Mouse (Mus musculus): ENCODE results near the gene Wdr90. TPM values are rescaled to one million over a fixed set of nuclear protein-coding genes. Genes with fewer than 3 reads are reported as not detected.

Gene Wdr90
- 10.9 and 12.9 TPM in 2 replicates for polyA plus RNA-seq (2015; fragmentation: Nextera tagmentation; extraction: Ambion mirVana)

GRCm38 (mm10) chr17:25860832-25861703, at the start of gene Wdr90:
Gene Wdr90, minus strand, starts transcription at chr17:25861501.

DNA sequence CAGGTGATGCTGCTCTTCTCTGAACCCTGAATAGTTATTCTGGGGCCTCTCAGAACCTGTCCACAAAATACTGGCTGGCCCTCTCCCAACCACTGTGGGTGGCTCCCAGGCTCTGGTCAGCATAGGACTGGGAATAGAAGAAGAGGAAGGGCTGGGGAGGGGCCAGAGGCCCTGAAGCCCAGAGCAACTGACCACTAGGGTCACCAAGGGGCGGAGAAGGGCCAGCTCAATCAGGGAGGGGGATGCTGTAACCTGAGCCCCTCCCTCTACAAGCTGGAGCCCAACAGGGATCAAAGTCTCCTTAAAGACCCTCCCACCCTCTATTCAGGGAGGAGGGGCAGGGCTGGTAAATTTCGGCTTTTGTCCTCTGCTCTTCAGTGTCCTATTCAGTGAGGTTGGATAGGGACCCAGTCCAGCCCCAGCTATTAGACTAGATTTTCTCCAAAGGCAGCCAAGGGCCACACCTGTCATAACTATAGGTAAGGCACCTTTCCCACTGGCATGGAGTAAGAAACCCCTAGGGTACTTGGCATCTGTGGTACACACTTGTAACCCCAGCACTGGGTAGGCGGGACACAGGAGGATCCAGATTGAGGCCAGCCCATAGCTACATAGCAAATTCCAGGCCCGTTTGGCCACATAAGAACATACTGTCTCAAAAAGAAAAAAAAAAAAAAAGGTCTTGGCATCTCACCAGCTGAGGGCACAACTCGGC, 19.1 kb upstream of the Wdr90 start, which contains the start of gene Wfikkn1:
Gene Wfikkn1, minus strand, starts transcription at position 663 of the 715 bp plus-strand sequence.

GRCm38 (mm10) chr17:25874721-25875170, 13.4 kb upstream of the Wdr90 start, which contains the start of gene Mettl26:
Gene Mettl26, plus strand, starts transcription at chr17:25875074.

DNA sequence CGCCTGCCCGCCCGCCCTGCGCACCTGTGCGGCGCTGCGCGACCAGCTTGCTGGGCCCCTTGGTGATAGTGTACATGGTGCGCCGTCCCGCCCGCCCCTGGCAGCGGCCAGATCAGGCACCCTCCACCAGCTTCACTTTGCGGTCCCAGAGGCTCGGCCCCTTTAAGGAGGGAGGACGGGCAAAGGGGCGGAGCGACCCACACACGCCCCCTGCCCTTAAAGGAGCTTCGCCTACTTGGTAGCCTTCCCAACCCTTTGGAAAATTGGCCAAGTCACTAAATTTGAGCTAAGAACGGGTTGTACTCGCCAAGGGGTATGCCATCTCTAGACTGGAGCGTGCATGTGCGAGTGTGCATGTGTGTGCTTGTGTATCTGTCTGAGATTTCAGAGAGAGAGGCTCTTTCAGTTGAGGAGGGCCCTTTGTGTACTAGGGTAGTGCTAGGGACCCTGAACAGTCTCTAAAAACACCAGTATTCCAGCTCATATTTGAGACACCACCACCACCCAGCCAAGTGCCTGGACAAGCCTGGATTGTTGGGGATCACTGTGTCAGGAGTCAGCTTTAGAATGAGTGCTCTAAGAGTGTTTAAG, 7.4 kb upstream of the Wdr90 start, which contains the start of gene Mcrip2:
Gene Mcrip2, minus strand, starts transcription at position 164 of the 591 bp plus-strand sequence.

GRCm38 (mm10) chr17:25844396-25844901, 16.9 kb downstream of the Wdr90 start, which contains the start of gene Rhot2:
Gene Rhot2, minus strand, starts transcription at chr17:25844851.

GRCm38 (mm10) chr17:25841117-25841880, 20.0 kb downstream of the Wdr90 start, which contains the start of gene Gm20683:
Gene Gm20683, minus strand, starts transcription at chr17:25841763.

DNA sequence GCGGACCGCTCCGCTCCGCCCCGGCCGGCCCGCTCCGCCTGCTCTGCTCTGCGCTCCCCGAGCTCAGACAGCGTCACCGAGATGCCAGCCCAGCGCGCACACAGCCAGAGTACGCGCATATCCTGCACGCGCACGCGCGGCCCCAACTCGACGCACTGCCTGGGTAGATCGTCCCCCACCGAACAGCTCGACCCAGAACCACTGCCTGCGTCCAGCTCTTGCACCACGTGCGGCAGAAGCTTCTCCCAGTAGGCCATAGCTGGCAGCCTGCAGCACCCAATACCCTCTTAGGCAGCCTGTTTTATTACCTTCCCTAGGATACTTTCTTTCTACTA, 24.3 kb downstream of the Wdr90 start, which contains the start of gene Rhbdl1:
Gene Rhbdl1, minus strand, starts transcription at position 220 of the 335 bp plus-strand sequence.

GRCm38 (mm10) chr17:25833291-25833663, 28.0 kb downstream of the Wdr90 start, which contains the start of gene Stub1:
Gene Stub1, minus strand, starts transcription at chr17:25833404.

DNA sequence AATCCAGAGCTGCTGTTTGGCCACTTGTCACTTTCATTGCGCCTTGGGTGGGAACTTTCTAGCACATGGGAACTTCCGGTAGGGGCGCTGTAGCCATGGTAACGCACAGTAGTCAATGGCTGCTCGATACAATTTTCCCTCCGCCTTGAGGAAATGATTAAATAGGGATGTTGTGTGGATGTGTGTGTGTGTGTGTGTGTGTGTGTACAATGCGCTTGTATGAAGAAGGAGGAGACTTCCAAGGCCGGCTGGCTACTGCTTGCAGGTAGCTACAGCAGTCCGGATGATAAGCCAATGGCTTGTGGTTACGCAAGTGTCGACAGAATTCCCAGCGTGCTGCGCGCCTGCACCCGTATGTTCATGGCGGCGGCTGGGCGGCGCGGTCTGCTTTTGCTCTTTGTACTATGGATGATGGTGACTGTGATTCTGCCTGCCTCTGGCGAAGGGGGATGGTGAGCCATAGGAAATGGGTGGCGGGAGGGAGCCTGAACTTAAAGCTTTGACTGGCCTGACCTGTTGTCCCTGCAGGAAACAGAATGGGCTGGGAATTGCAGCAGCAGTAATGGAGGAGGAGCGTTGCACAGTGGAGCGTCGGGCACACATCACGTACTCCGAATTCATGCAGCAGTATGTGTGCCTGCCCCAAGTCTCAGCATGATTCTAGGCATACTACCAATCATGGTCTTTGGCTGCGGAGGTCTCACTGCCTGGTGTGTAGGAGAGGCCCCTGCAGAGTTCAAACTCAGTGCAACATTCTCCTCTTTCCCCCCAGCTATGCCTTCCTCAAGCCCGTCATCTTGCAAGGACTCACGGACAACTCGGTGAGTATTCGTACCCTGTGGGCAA, 32.4 kb downstream of the Wdr90 start, which contains the start of gene Jmjd8:
Gene Jmjd8, plus strand, starts transcription at position 156 of the 846 bp plus-strand sequence.

GRCm38 (mm10) chr17:25823452-25823851, 37.8 kb downstream of the Wdr90 start, which contains the start of gene Wdr24:
Gene Wdr24, plus strand, starts transcription at chr17:25823627.

GRCm38 (mm10) chr17:25808789-25809605, 52.3 kb downstream of the Wdr90 start, which contains the start of gene Fbxl16:
Gene Fbxl16, plus strand, starts transcription at chr17:25809085.

GRCm38 (mm10) chr17:25796951-25797369, 64.3 kb downstream of the Wdr90 start, which contains the start of gene Metrn:
Gene Metrn, minus strand, starts transcription at chr17:25797136.

DNA sequence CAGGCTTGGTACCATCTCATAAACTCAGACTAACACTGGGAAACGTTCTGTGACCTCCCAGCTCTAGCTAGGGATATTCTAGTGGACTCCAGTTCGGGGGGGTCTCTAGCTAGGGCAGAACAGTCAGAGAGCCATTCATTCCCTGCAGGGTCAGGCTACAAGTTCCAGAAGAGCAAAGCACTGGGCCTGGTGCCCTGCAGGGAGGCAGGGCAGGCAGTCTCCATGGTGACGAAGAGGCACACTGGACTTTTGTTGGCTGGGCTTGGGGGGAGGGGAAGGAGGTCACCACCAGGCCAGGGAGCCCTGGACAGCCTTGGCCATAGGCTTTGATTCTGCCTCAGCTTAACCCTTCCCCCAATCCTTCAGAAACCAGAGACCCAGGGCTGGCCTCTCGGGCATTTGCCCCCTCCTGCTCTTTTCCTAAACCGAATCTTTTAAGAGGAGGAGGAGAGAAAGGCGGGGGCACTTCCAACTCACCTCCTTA, 65.7 kb downstream of the Wdr90 start, which contains the start of gene AC134908.4:
Gene AC134908.4, minus strand, starts transcription at position 51 of the 484 bp plus-strand sequence.

Other genes starting within 250 kb of the Wdr90 start
- gene Gng13, start 144.3 kb downstream of the Wdr90 start, polyA plus RNA-seq (2015; fragmentation: Nextera tagmentation; extraction: Ambion mirVana), result 0.97 and 2.3 TPM in 2 replicates
- 23.3 and 29.4 TPM in 2 replicates for gene Chtf18, start 134.1 kb downstream of the Wdr90 start, polyA plus RNA-seq (2015; fragmentation: Nextera tagmentation; extraction: Ambion mirVana)
- 9.7 and 10.3 TPM in 2 replicates for gene Rpusd1, start 133.8 kb downstream of the Wdr90 start, polyA plus RNA-seq (2015; fragmentation: Nextera tagmentation; extraction: Ambion mirVana)
- gene Mslnl, start 125.5 kb downstream of the Wdr90 start, polyA plus RNA-seq (2015; fragmentation: Nextera tagmentation; extraction: Ambion mirVana), result not detected in 2 replicates
- gene Msln, start 107.1 kb downstream of the Wdr90 start, polyA plus RNA-seq (2015; fragmentation: Nextera tagmentation; extraction: Ambion mirVana), result 66.0 and 71.7 TPM in 2 replicates
- 17.6 and 18.6 TPM in 2 replicates for gene Narfl, start 87.7 kb downstream of the Wdr90 start, polyA plus RNA-seq (2015; fragmentation: Nextera tagmentation; extraction: Ambion mirVana)
- gene Haghl, start 75.8 kb downstream of the Wdr90 start, polyA plus RNA-seq (2015; fragmentation: Nextera tagmentation; extraction: Ambion mirVana), result 24.5 and 25.5 TPM in 2 replicates
- 0.10 and 0.19 TPM in 2 replicates for gene Ccdc78, start 74.9 kb downstream of the Wdr90 start, polyA plus RNA-seq (2015; fragmentation: Nextera tagmentation; extraction: Ambion mirVana)
- 64.4 and 68.0 TPM in 2 replicates for gene Fam173a, start 68.6 kb downstream of the Wdr90 start, polyA plus RNA-seq (2015; fragmentation: Nextera tagmentation; extraction: Ambion mirVana)
- not detected in 2 replicates for gene AC134908.4, start 65.8 kb downstream of the Wdr90 start, polyA plus RNA-seq (2015; fragmentation: Nextera tagmentation; extraction: Ambion mirVana)
- gene Metrn, start 64.4 kb downstream of the Wdr90 start, polyA plus RNA-seq (2015; fragmentation: Nextera tagmentation; extraction: Ambion mirVana), result 42.7 and 43.8 TPM in 2 replicates
- gene Fbxl16, start 52.4 kb downstream of the Wdr90 start, polyA plus RNA-seq (2015; fragmentation: Nextera tagmentation; extraction: Ambion mirVana), result 0.38 and 0.73 TPM in 2 replicates
- gene Wdr24, start 37.9 kb downstream of the Wdr90 start, polyA plus RNA-seq (2015; fragmentation: Nextera tagmentation; extraction: Ambion mirVana), result 9.9 and 11.4 TPM in 2 replicates
- 12.0 and 13.3 TPM in 2 replicates for gene Jmjd8, start 32.6 kb downstream of the Wdr90 start, polyA plus RNA-seq (2015; fragmentation: Nextera tagmentation; extraction: Ambion mirVana)
- gene Stub1, start 28.1 kb downstream of the Wdr90 start, polyA plus RNA-seq (2015; fragmentation: Nextera tagmentation; extraction: Ambion mirVana), result 123 and 132 TPM in 2 replicates
- 1.4 and 1.9 TPM in 2 replicates for gene Rhbdl1, start 24.2 kb downstream of the Wdr90 start, polyA plus RNA-seq (2015; fragmentation: Nextera tagmentation; extraction: Ambion mirVana)
- 1.0 and 1.1 TPM in 2 replicates for gene Gm20683, start 19.7 kb downstream of the Wdr90 start, polyA plus RNA-seq (2015; fragmentation: Nextera tagmentation; extraction: Ambion mirVana)
- 12.9 and 13.5 TPM in 2 replicates for gene Rhot2, start 16.6 kb downstream of the Wdr90 start, polyA plus RNA-seq (2015; fragmentation: Nextera tagmentation; extraction: Ambion mirVana)
- 38.2 and 38.4 TPM in 2 replicates for gene Mcrip2, start 7.3 kb upstream of the Wdr90 start, polyA plus RNA-seq (2015; fragmentation: Nextera tagmentation; extraction: Ambion mirVana)
- gene Mettl26, start 13.6 kb upstream of the Wdr90 start, polyA plus RNA-seq (2015; fragmentation: Nextera tagmentation; extraction: Ambion mirVana), result 34.2 and 34.8 TPM in 2 replicates
- 0.30 and 0.38 TPM in 2 replicates for gene Wfikkn1, start 19.4 kb upstream of the Wdr90 start, polyA plus RNA-seq (2015; fragmentation: Nextera tagmentation; extraction: Ambion mirVana)
- 7.1 and 9.0 TPM in 2 replicates for gene Rab40c, start 58.2 kb upstream of the Wdr90 start, polyA plus RNA-seq (2015; fragmentation: Nextera tagmentation; extraction: Ambion mirVana)
- 119 and 130 TPM in 2 replicates for gene Pigq, start 83.4 kb upstream of the Wdr90 start, polyA plus RNA-seq (2015; fragmentation: Nextera tagmentation; extraction: Ambion mirVana)
- 7.8 and 8.1 TPM in 2 replicates for gene Nhlrc4, start 83.5 kb upstream of the Wdr90 start, polyA plus RNA-seq (2015; fragmentation: Nextera tagmentation; extraction: Ambion mirVana)
- gene A930017K11Rik, start 91.1 kb upstream of the Wdr90 start, polyA plus RNA-seq (2015; fragmentation: Nextera tagmentation; extraction: Ambion mirVana), result 0.07 and 0.11 TPM in 2 replicates
- gene Capn15, start 124.3 kb upstream of the Wdr90 start, polyA plus RNA-seq (2015; fragmentation: Nextera tagmentation; extraction: Ambion mirVana), result 15.0 and 15.2 TPM in 2 replicates
- gene Rab11fip3, start 208.1 kb upstream of the Wdr90 start, polyA plus RNA-seq (2015; fragmentation: Nextera tagmentation; extraction: Ambion mirVana), result 3.0 and 3.6 TPM in 2 replicates
- gene Decr2, start 228.8 kb upstream of the Wdr90 start, polyA plus RNA-seq (2015; fragmentation: Nextera tagmentation; extraction: Ambion mirVana), result 7.4 and 9.5 TPM in 2 replicates
- 70.6 and 73.3 TPM in 2 replicates for gene Nme4, start 234.1 kb upstream of the Wdr90 start, polyA plus RNA-seq (2015; fragmentation: Nextera tagmentation; extraction: Ambion mirVana)